Mouse (Mus musculus) small intestine, adult 2 months (tissue): ENCODE results near the gene Olfr701.

Source experiments
- CTCF ChIP-seq: fragments of 200-500 bp; IDR thresholded peaks from 2 replicates; pipeline ENCODE4 v1.5.1; 2012; ENCODE audit warnings: low read depth, mild to moderate bottlenecking, control low read depth, inconsistent platforms, low read length, moderate library complexity, mixed read lengths; ENCODE audit not compliant: insufficient replicate concordance, insufficient read length; ENCODE audit errors: extremely low read depth
- POLR2A ChIP-seq: fragments of 200-500 bp; IDR thresholded peaks from 2 replicates; pipeline ENCODE4 v1.6.1; 2012; ENCODE audit warnings: low read depth, mild to moderate bottlenecking, control low read depth, inconsistent platforms, low read length, moderate library complexity

DNA sequence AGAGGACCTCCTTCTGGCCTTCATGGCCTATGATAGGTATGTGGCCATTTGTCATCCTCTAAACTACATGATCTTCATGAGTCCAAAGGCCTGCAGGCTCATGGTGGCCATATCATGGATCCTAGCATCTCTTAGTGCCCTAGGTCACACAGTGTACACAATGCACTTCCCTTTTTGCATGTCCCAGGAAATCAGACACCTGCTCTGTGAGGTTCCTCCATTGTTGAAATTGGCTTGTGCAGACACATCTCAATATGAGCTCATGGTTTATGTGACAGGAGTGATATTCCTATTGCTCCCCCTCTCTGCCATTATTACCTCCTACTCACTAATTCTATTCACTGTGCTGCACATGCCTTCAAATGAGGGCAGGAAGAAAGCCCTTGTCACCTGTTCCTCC lies 4.5 kb downstream of the Olfr701 start:
- TF ChIP-seq CTCF, result no peak
- no peak for TF ChIP-seq POLR2A
